Mouse (Mus musculus) cerebellum, postnatal 25 days (tissue): ENCODE measurements at regions not wholly inside any gene's neighbourhood (a gene's known extent, or its start where the extent isn't known, plus 50 kb on each side); places are given as distances from the start of the nearest gene placed in this dataset.

Experiments
- DNase-seq, 2 experiments: peaks; one replicate each; pipeline ENCODE4 v3.0.0; 2021; ENCODE audit warnings: mixed read lengths in 2 of 2

GRCm38 (mm10) chr8:12504240-12504639 is 68.6 kb upstream of the Spaca7 start:
- DNase-seq = no peak

DNA sequence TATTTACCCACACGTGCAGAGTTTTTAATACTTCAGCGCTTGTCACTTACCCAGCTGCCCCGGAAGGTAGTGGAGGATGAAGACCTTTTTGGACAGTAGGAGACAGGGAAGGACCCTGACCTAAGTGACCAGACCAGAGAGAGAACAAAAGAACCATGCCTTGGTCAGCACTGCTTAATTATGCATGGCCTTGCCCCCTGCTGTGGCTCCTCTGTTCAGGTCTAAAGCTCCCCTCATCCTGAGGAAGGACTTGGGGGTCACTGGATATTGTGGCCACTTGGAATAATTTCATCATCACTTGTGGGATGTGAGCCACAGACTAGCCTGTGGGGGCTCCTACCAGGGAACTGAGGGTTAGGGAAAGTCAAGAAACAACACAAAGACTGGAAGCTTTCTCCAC is 68.1 kb upstream of the Spaca7 start:
- DNase-seq = no peak

DNA sequence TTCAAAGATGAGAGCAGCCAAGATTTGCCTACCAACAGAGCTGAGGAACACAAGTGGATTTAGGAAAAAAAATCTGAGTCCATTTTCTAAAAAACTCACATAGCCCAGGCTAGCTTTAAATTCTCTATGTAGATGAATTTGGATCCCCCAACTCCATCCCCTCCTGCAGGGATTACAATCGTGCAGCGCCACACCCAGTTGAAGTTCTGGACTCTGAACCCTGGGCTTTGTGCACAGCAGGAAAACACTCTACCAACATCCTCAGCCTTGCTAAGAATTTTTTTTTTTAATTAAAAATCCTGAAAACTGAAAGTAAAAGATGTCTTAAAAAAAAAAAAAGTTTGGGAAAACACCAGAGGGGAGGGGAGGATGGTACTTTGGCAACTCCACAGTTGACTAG is 62.6 kb upstream of the Spaca7 start:
- DNase-seq = no peak

GRCm38 (mm10) chr8:12513042-12513441 is 59.8 kb upstream of the Spaca7 start:
- DNase-seq = no peak

- DNase-seq = no peak
Measured at GRCm38 (mm10) chr8:12514138-12514537, 58.7 kb upstream of the Spaca7 start.

GRCm38 (mm10) chr8:12521636-12522035 is 51.2 kb upstream of the Spaca7 start:
- DNase-seq = no peak
